Mouse (Mus musculus) C2C12 (cell line): ENCODE measurements around the gene Fam107b. TPM values are rescaled to one million over a fixed set of nuclear protein-coding genes. Genes with fewer than 3 reads are reported as not detected.

Experiments
- H3K27me3 ChIP-seq: one replicate; pipeline ENCODE4 v1.6.1; 2011; ENCODE audit not compliant: control insufficient read depth, insufficient read depth, insufficient read length
- H3K36me3 ChIP-seq: one replicate; pipeline ENCODE4 v1.6.1; 2011; ENCODE audit not compliant: control insufficient read depth, insufficient read depth
- H3K4me3 ChIP-seq: one replicate; pipeline ENCODE4 v1.5.1; 2011; ENCODE audit warnings: mild to moderate bottlenecking, control low read depth; ENCODE audit not compliant: poor library complexity, insufficient read depth, severe bottlenecking
- H3K79me2 ChIP-seq: one replicate; pipeline ENCODE4 v1.6.1; 2011; ENCODE audit not compliant: control insufficient read depth, insufficient read depth
- H3K79me3 ChIP-seq: one replicate; pipeline ENCODE4 v1.6.1; 2011; ENCODE audit warnings: low read depth, control low read depth
- H3ac ChIP-seq: one replicate; pipeline ENCODE3; 2011; ENCODE audit warnings: low read depth; ENCODE audit not compliant: control insufficient read depth, insufficient read length
- CEBPB ChIP-seq: IDR thresholded peaks from one replicate; pipeline ENCODE4 v1.6.1; 2011; ENCODE audit warnings: low read depth, mild to moderate bottlenecking, control low read depth, moderate library complexity
- CTCF ChIP-seq: IDR thresholded peaks from one replicate; pipeline ENCODE4 v1.5.1; 2011; ENCODE audit not compliant: control insufficient read depth, insufficient read depth, insufficient read length
- FOSL1 ChIP-seq: IDR thresholded peaks from one replicate; pipeline ENCODE4 v1.8.0; 2011; ENCODE audit warnings: mild to moderate bottlenecking, low read length; ENCODE audit not compliant: poor library complexity, insufficient read depth, severe bottlenecking
- MAX ChIP-seq: IDR thresholded peaks from one replicate; pipeline ENCODE4 v1.6.1; 2011; ENCODE audit warnings: mild to moderate bottlenecking, control low read depth
- MYOD1 ChIP-seq: IDR thresholded peaks from one replicate; pipeline ENCODE4 v1.6.1; 2011; ENCODE audit warnings: low read depth; ENCODE audit not compliant: control insufficient read depth, insufficient read length
- MYOG ChIP-seq: IDR thresholded peaks from one replicate; pipeline ENCODE4 v1.6.1; 2011; ENCODE audit not compliant: control insufficient read depth, insufficient read length; ENCODE audit errors: extremely low read depth
- USF1 ChIP-seq: IDR thresholded peaks from one replicate; pipeline ENCODE4 v1.6.1; 2011; ENCODE audit warnings: low read depth, mild to moderate bottlenecking, control low read depth, moderate library complexity
- polyA plus RNA-seq: library from polyadenylated mRNA; unstranded; fragments of >200 nt; fragmentation: generic; extraction: Trizol; gene quantifications from one replicate; pipeline ENCODE4 v1.2.1, GENCODE M21; 2012; ENCODE audit warnings: missing spikeins

Fam107b gene
- polyA plus RNA-seq, 1 experiment: 16.6 TPM

- no peak overlapping the region for H3K4me3 ChIP-seq
- TF ChIP-seq CEBPB (no peak), MAX (no peak), USF1 (no peak), CTCF (no peak), FOSL1 (no peak), MYOG (no peak), MYOD1 (no peak)
- no peak overlapping the region for H3ac ChIP-seq
- H3K36me3 ChIP-seq: no peaks in the 10 kb centered on the region
- peaks cover 94% of the 10 kb centered on the region for H3K79me2 ChIP-seq
- peaks cover 20% of the 10 kb centered on the region for H3K79me3 ChIP-seq
- no peaks in the 10 kb centered on the region for H3K27me3 ChIP-seq
These were observed 183.5 kb downstream of the Fam107b start for GRCm38 (mm10) chr2:3753749-3754148.

DNA sequence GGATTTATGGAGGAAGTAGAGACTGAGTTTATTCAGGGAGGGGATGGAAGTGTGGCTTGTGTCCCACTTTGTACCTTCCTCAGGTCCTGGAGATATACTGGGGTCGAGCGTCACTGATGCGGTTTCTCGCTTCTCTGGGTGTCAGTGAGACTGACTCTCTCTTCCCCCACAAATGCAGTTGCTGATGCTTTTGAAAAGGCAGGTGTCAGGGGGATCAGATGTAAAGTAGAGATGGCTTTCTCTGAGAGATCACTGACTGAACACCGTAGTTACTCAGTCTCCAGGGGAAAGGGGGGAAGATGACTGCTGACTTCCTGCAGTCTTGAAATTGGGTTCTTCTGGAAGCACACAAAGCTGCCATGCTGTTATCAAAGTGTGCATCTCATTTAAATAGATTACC is 185.6 kb downstream of the Fam107b start:
- no peak overlapping the region for H3K4me3 ChIP-seq
- TF ChIP-seq CEBPB (no peak), MYOD1 (no peak)
- peaks cover 18% of the 10 kb centered on the region for H3K79me3 ChIP-seq
- H3K36me3 ChIP-seq: no peaks in the 10 kb centered on the region
- H3K79me2 ChIP-seq: peaks cover 93% of the 10 kb centered on the region
- no peaks in the 10 kb centered on the region for H3K27me3 ChIP-seq
- H3ac ChIP-seq: no peak overlapping the region

GRCm38 (mm10) chr2:3758406-3758805 is 188.1 kb downstream of the Fam107b start:
- Histone ChIP-seq H3K4me3 (no peak overlapping the region), H3K79me3 (peaks cover 21% of the 10 kb centered on the region), H3K36me3 (no peaks in the 10 kb centered on the region), H3ac (no peak overlapping the region), H3K79me2 (peaks cover 96% of the 10 kb centered on the region), H3K27me3 (no peaks in the 10 kb centered on the region)
- no peak for TF ChIP-seq MYOD1
- TF ChIP-seq MYOG: no peak
- TF ChIP-seq CTCF: no peak
- TF ChIP-seq USF1: no peak
- no peak for TF ChIP-seq FOSL1

- Histone ChIP-seq H3K27me3 (no peaks in the 10 kb centered on the region), H3ac (no peak overlapping the region), H3K36me3 (no peaks in the 10 kb centered on the region), H3K79me3 (peaks cover 17% of the 10 kb centered on the region), H3K4me3 (no peak overlapping the region), H3K79me2 (peaks cover 98% of the 10 kb centered on the region)
- TF ChIP-seq MYOG (no peak), CEBPB (no peak), FOSL1 (no peak), MYOD1 (no peak), USF1 (no peak), MAX (no peak), CTCF (no peak)
These were observed 190.0 kb downstream of the Fam107b start for GRCm38 (mm10) chr2:3760234-3760836.

GRCm38 (mm10) chr2:3764136-3764535 is 193.8 kb downstream of the Fam107b start:
- TF ChIP-seq MYOD1: no peak
- no peak for TF ChIP-seq CEBPB
- TF ChIP-seq USF1: no peak
- TF ChIP-seq FOSL1: no peak
- TF ChIP-seq MAX: no peak
- no peak for TF ChIP-seq MYOG
- no peak for TF ChIP-seq CTCF
- no peak overlapping the region for H3K4me3 ChIP-seq
- no peaks in the 10 kb centered on the region for H3K36me3 ChIP-seq
- peaks cover 7% of the 10 kb centered on the region for H3K79me3 ChIP-seq
- H3ac ChIP-seq: no peak overlapping the region
- H3K79me2 ChIP-seq: peaks cover 74% of the 10 kb centered on the region
- H3K27me3 ChIP-seq: no peaks in the 10 kb centered on the region

DNA sequence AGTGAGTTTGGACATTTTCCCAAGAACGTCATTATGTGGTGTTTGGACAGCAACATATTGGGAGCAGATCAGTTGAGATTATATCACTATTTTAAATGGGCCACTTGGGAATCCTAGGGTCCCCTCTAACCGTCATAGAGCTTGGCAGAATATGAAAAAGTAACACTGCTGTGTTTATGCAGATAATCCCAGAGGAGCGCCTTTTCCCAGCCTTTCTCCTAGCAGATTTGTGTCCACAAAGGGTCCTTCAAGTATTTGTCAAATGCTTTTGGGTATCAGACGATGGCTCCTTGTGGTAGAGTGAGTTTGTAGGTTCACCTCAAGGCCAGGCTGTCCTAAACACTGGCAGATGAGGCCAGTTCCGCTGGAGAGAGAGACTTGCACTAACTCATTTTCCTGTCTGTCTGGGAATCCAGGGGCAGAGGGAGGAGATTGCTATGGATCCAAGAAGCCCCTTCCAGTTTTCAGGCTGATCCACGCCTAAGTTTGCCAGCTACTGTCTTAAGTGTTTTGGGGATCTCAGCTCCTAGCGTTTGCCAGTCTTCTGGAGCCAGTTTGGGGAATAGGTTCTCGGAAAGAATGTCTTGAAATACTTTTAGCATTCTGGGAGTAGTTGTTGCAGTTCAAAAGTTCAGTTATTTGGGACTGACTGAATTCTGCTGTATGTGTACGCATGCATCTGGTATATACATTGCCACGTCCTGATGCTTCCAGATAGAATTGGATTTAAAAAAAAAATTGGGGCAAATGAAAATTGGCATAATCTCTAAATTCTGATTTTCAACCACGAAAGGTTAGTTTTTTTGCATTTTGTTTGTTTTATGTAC is 195.9 kb downstream of the Fam107b start:
- H3K4me3 ChIP-seq: no peak overlapping the region

More for the DNA sequence above, 195.9 kb downstream of the Fam107b start:
- peaks cover 9% of the 10 kb centered on the region for H3K79me3 ChIP-seq
- no peak overlapping the region for H3ac ChIP-seq
- H3K36me3 ChIP-seq: no peaks in the 10 kb centered on the region
- no peaks in the 10 kb centered on the region for H3K27me3 ChIP-seq
- TF ChIP-seq CEBPB (no peak), FOSL1 (no peak), CTCF (no peak), MAX (no peak), MYOD1 (no peak), MYOG (no peak), USF1 (no peak)
- H3K79me2 ChIP-seq: peaks cover 72% of the 10 kb centered on the region
